Mouse (Mus musculus): ENCODE measurements around the gene Ephb4.

Gene Ephb4

DNA sequence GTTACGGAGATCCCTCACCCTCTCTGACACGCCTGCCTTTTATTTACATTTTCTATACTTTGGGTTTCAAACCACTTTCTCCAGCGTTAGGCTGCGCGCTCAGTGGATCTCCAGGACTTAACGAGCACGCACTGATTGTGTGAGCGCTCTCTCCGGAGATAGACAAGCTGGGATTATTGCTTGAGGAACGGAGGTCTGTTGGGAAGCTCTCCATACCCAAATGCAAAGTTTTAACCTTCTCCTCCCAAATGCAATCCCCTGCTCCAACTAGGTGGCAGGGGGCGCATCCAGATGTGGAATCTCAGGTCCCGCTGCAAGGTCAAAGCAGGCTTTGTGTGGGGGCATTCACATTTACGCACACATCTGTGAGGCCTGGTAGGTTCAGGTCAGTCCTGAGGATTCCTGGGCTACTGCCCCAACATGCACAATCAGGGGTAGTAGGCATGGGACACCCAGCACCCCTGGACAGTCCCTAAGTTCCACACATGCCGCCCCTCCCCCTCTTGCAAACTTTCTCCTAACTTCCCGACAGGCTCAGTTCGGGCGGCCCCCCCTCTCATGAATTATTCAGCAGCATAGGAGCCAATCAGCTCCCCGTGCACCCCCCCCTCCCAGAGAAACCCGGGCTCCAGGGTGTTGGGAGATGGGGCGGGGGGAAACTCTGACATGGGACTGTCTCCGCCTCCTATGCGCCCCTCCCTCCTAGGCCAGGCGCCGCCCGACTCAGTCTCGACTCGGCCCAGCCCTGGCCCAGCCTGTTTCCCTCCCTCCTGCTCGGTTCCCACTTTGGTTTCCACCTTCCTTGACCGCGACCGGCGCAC lies at the start of gene Ephb4:
Gene Ephb4 (plus strand): TSS at position 726 of the 821 bp plus-strand sequence.
- peak; percentile 38 for DNase-seq

DNA sequence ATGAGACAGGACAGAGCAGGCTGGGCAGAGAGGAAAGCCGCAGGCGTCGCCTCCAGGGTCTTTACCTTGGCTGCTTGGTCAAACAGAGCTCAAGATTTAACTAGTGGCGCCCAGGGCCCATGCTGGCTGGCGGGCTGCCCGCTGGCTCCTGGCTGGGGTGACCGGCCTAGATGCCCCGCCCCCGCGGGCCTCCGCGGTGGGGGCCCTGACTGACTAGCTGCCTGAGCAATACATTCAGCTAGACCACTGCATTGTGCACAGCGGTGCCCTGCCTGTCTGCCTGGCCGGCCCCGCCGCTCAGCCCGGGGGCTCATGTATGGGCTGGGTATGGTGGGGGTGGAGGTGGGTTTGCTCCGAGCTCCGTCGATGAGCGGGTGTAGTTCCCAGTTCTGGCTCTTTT lies 48.7 kb upstream of the Ephb4 start:
- peak; percentile 44 for DNase-seq

DNA sequence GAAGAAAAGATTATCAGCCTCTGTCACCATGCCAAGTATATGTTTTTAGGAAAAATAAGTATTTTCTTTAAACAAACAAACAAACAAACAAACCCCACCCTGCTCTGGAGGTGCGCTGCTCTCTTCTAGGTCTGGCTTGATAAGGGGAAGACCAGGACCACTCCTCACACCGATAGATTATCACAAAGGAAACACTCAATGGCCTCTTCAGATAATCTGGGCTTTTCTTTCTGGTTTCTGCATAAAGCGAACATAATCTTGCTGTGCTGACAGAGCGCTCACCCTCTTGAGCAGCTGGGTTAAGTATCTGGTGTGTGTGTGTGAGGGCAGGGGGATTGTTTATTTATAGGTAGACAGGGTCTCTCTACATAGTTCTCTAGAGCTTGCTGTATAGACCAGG lies 46.3 kb upstream of the Ephb4 start:
- no peak for DNase-seq

DNA sequence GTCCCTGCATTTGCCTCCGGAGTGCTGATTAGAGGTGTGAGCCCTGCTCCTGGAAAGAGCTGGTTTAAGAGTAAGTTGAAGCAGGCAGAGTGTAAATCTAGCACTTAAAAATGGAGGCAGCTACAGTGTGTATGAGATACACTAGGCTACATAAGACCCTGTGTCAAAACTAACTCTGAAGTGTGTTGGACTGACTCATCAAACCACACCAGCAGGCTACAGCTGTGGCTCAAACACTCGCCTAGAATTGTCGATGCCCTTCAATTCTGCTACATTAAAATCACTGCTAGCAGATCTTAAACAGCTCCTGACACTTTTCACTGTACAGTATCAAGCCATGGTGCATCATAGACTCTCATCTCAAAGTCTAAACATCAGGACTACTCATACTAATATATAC lies 45.7 kb upstream of the Ephb4 start:
- DNase-seq = no peak

DNA sequence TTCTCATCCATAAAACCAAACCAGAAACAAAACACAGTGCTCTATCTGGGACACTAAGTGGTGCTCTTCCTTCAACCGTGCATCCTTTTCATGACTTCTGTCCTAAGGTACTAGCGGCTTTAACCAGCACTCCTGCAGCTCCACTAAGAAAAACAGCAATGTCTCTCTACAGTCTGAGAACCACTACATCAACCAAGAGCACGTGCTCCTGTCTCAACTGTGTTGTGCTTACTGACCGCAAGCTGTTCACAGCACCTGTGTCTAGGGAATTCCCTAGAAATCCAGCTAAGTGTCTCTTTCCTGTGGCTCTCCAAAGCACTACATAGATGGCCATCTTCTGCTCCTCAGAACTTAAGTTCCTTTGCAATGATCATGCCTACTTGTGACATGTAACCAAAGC lies 45.1 kb upstream of the Ephb4 start:
- no peak for DNase-seq

DNA sequence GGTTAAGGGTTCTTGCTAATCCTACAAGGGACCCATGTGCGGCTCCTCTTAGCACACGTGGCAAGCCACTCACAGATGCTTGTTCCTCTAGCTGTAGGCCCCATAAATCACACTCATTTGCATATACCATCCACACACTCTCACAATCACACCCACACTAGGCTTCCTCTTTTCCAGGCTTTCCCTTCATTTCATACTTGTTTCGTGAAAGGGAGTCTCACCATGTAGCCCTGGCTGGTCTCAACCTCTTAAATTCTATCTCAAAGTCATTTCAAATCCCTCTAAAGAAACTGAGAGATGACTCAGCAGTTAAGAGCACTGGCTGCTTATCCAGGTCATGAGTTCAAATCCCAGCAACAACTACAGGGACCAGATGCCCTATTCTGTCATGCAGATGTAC lies 44.1 kb upstream of the Ephb4 start:
- DNase-seq = no peak

DNA sequence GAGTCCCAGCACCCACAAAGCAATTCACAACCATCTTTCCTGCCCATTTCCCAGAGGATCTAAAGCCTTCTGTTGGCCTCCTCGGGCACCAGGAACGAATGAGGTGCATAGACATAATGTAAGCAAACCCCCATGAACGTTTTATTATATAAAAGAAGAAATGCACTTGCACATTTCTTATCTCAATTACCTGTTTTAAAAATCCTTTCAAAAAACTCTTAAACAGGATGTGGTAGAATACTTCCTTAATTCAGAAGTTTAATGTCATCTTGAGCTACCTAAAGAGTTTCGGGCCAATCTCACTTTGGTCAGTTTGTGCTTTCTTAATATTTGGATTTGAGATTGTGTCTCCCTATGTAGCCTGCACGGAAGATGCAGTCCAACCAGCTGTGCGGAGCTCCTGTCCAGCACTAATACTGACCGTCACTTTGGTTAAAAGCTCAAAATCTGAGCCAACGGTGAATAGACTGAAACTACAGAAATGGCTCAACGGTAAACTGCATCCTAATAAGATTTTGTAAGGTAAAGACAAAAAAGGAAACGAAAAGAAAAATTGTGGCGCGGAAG lies 43.4 kb upstream of the Ephb4 start:
- DNase-seq = no peak

DNA sequence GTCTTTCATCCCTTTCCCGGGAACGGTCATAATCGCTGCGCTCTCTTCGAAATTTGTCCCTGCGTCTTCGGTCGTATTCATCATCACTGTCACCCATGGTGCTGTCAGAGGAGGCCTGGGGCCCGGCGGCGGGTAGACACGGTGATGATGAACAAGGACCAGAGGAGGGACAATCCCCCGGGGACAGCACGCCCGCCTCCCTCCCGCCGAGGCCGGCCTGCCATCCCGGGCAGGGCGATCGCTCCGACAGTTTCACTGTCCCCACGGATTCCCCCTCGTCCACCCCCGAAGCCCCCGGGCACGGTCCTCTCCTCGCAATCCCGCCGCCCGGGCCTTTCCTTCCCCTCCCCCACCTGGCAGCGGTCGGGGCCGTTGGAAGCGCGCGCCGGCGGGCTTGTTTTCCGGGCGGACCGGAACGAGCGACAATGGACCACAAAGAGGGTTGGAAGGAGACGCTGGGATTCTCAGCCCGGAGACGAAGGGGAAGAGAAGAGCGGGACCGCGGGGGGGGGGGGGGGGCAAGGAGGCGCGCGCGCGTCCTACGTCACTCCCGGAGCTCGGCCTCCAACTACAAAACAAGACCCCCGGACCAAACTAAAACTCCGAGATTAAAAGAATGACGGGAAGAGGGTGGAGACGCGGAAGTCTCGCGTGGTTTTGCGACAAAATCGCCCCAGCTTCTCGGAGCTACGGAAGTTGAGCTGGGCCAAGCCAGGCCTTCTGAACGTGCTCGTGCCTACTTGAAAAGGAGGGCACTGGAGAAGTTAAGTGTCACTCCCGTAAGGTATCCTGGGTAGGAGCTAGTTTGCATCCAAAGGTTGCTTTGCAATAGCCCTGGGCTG lies 42.6 kb upstream of the Ephb4 start, which contains the start of gene Srrt:
Gene Srrt (minus strand): TSS at position 604 of the 842 bp plus-strand sequence.
- DNase-seq = peak; percentile 92

DNA sequence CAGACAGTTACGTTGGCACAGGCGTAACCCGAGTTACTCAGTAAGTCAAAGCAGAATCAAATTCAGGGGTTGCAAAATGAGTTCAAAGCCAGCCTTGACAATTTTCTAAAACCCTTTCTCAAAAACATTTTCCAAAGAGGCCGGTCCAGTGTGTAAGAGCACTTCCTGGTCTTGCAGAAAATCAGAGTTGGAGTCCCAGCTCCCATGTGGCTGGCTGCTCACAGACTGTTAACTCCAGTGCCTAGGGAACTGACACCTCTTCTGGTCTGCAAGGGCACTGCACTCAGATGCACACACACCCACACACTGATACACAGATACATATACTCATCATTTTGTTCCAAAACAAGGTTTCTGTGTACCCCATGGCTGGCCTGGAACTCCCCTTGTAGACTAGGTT lies 41.6 kb upstream of the Ephb4 start:
- peak; percentile 22 for DNase-seq

DNA sequence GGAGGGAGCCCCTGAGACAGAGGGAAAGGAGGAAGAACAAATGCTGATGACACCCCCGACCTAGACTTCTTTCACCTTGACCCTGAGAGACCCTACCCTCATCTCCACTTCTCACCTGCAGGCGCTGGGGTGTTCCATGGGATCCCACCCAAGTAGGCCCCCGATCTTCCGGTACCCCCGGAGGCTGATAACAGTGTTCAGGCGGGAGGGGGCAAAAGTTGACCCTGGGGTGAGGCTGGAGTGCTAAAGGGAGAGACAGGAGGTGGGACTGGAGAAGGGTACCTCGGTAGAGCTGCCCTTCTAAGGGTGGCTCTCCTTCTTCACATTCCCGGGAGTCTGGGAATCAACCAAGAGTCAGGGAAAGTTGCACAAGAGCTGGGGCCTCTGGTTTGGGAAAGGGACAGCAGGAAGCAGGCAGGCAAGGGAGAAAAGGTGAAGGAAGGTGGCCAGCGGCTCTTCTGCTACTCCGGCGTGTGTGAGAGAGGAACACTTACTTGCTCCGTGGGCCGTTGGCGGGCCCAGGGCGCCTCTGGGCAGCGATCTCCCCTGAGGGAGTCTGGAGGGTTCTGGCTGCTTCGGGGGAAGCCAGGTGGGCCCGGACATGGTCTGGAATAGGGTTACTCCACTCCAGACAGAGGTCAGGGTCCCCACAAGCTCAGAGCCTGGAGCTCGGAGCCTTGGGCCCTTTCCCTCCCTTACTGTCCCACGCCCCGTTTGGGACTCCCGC lies 36.3 kb upstream of the Ephb4 start:
- no peak for DNase-seq

DNA sequence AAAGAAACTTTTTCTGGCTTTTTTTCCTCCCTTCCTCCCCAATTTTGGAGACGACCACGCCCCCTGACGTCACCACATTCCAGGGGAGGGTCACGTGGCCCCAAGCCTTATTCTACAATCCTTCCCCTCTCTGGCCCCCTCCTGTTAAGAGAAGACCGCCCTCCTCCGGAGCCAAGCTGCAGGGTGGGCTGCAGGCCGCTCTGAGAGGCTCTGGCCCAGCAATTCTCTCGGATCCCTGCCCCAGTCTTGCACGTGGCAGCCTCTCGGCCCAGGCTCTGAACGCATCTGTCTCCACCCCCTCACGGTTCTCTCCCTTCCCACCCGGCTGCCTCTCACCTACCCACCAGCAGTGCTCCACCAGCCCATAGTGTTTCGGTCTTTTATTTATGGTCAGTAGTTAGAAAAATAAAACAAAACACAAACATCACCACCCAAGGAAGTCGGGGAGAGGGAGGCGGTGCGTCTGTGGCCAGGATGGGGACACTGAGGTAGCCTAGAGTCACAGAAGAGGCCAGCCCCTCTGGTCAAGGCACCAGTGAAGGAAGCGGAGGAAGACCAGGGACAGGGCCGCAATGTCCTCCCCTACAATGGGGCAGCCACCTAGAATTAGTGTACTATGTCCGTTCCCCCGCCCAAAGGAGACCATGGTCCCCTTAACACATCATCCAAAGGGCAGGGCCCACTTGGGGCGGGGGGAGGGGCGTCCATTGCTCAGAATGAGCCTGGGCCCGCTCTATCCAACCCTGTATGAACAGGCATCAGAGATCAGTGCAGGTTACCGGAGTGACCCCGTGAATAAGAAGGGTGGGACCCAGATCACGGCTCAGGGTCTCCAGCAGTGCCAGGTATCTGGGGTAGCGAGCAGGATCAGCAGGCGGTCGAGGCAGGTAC lies 35.5 kb upstream of the Ephb4 start, which contains the start of gene Trip6:
Gene Trip6 (minus strand): TSS at position 212 of the 891 bp plus-strand sequence.
- DNase-seq = peak; percentile 30

DNA sequence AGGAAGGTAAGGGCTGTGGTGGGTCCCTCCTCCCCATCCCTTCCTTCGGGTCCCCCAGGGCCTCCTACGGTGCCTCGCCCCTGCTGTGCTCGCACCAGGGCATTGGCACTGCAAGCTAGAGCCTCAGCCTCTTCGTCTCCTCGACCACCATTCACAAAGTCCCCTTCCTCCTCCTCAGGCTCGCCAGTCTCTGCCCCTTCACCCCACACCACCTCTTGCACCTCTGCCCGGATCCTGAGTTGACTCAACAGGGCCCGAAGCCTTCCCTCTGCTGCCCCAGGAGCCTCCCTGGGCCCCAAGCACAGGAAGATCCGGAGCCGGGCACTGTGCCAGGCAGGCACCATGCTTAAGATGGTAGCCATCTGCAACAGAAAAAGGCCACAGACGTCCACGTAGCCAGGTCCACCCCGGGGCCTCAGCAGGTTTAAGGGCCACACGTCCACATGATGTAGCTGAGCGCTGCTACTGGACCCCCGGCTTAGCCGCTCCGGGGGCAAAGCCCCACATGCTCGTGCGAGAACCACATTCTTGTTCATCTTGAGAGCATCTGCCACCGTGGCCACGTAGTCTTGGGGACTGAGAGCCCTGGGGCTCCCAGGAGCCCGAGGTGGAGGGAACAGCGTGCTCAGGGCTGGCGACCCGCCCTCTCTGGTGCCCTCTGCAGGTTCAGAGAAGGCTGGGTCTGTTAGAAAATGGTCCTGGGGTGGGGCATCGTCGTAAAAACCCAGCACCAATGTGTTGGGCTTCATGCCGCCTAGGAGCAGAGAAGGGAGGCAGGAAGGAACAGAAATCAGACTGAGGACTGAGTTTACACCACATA lies 34.6 kb upstream of the Ephb4 start:
- DNase-seq = peak; percentile 38

DNA sequence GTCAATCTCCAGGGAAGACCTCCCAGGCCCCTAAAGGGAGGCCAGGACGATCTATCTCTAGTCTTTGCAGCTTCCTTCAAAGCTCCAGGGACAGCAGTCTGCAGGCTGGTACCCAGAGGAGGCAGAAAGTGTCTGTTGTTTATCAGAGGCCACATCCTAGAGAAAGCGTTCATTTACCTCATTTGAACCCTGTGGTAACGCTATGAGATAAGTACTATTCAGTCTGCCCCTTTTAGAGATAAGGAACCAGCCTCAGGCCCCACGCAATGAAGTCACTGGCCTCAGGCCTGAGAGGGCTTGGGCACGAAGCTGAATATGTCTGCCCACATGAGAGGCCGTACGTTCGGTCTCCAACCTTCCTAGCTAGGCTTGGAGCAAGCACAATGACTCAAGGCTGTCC lies 32.5 kb upstream of the Ephb4 start:
- no peak for DNase-seq

DNA sequence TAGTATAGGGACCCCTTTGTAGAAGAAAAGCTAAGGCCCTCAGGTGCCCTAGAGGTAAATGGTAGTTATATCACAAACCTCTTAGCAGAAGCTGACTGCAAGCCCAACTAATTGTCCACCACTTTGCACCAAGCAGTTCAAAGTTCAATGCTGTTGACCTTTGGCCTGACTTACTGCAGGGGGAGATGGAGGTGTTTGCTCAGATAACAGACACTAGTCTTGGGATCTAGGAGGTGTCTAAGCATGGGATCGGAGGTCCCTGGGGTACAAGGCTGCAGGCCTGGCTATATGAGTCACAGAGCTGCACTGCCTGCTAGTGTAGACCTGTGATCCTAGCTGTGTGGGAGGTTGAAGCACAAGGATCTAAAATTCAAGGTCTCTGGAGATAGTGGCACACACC lies 31.3 kb upstream of the Ephb4 start:
- no peak for DNase-seq

DNA sequence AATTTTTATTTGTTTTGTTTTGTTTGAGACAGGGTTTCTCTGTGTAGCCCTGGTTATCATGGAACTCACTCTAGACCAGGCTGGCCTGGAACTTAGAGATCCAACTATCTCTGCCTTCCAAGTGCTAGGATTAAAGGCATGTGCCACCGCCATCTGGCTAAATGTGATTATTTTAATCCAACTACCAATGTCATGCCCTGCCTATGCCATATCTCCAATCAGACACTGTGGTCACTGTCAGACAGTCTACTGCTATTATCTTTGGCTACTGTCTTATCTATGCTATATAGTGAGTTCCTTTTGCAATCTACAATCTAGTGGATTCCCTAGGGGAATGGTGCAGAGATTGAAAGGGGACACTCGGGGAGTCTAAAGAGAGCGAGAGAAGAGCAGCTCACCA lies 28.9 kb upstream of the Ephb4 start:
- no peak for DNase-seq

DNA sequence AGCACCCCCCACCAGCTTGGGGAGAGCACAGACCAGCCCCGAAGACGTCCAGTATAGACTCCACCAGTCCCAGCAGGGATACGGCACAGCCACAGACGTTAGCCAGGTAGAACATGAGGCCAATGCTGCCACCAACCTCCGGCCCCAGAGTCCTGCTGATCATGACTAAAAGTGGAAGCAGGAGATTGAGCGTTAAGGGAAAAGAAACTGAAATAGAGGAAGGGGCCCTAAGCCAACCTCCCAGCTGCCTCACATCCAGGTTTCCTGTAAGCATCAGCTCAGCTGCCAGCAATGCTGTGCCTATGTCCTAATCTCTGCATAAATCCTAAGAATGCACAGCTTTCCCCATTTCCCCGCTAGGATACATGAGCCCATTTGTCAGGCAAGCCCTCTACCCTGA lies 19.0 kb upstream of the Ephb4 start:
- DNase-seq = no peak

DNA sequence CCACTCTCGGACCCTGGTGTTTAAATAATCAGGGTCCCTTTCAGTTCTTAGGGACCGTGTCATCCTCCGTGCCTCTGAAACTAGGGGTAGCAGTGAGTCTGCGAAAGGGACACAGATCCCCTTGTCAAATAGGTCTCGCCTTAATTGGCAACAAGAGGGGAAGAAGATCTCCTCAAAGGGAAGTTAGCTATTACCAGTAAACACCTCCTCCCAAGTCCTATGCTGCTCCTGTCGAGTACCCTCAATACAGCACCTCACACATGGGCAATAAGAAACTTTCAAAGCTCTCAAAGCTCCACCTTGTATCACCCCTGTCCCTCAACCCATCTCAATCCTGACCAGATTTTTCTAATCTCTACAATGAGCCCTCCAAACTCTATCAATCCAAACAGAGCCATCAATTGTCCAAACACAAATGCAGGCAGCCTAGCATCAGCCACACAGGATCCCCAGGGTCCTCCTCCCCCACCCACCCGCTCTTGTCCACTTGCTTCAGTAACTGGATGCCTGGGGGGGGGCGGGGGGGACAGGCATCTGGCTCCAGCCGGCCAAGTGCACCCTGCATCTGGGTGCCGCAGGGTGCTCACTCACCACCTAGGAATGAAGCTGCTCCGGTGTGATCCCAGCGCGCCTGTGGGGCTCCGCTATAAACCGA lies 16.9 kb upstream of the Ephb4 start:
- DNase-seq = peak; percentile 34

DNA sequence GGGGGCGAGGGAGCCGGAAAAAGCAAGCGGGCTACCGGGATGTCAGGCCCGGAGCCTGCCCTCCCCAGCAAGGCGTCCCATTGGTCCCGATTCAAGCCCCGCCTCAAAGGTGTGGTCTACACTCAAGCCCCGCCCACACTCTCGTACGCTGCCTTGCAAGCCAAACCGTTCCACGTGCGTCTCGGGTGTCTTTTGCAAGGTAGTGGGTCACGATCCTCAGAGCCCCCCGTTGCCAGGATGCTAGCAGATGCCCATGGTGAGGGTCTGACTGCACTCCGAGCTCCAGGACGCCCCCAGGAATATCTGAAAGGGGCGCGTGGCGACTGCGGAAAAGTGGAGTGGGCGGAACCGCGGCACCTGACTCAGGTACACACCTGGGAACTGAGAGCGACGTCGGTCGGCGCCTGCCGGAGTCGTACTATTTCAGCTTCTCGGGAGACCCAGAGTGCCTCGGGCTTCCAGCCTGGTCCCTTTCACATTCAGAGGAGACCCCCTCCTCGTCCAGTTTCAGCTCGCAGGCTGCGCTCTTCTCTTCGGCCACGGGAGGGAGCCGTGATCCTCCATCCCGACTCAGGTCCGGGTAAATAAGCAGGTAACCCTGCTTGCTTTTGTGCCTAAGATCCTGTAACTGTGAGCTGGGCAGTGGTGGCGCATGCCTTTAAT lies 16.3 kb upstream of the Ephb4 start, which contains the start of gene Slc12a9:
Gene Slc12a9 (minus strand): TSS at position 86 of the 663 bp plus-strand sequence.
- peak; percentile 95 for DNase-seq

DNA sequence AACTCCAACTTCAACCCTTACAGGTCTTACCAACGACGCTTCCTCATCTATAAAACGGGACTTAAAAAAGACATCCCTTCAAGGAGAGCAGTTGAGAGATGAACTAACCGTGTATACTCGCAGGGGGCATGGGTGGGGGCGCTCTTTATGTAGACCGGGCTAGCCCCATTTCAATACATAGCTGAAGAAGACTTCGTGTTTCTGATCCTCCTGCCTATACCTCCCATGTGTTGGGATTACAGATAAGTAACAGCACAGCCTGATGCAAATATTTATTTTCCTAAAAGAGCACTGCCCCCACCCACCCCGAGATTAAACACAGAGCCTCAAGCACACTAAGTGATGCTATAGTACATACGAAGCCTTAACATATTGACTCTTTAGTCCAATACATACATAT lies 15.6 kb upstream of the Ephb4 start:
- no peak for DNase-seq

DNA sequence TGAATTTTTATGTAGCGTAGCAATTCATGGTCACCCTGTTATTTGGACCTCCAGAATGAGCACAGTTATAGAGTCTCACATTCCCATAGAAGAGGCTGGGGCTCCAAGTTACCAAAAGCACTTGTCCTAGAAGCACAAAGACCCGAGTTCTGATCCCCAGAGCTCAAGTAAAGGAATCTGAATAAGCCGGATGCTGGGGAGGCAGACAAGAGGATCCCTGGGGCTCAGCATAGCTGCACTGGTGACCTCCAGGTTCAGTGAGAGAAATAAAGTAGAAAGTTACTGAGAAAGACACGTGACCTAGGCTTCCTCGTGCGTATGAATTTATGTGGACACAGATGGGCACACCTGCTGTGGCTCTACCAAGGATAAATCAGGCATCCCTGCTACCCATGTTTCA lies 14.8 kb upstream of the Ephb4 start:
- no peak for DNase-seq

Measured in cerebellum, adult 9-11 months (tissue).